In genomic region chr8:11452974-11453373, GRCm38 (mm10) we compare ENCODE assay signal across 12 mouse cellular contexts. TPM values are rescaled to one million over a fixed set of nuclear protein-coding genes. Genes with fewer than 3 reads are reported as not detected.
DNase-seq lines count a peak whose midpoint lies in the region; ATAC-seq and TF ChIP-seq lines count a peak whose summit lies in the region.
"Had no signal": no experiment of that assay in that cellular context is flagged by ENCODE, and none has a peak within 500 bp of the region (broad histone marks: within the 10 kb centered on the region; RNA-seq: fewer than 3 reads in every experiment).

No protein-coding gene starts in this region.

- H3K4me1 ChIP-seq in intestine, embryonic 16.5 days (ENCODE audit: control insufficient read depth, insufficient read depth, low read length) = peaks cover 13% of the 10 kb centered on the region
- H3K4me1 ChIP-seq in intestine, embryonic 15.5 days (replicated peaks) = peaks cover 14% of the 10 kb centered on the region
- H3K4me1 ChIP-seq in hindbrain, postnatal 0 days (ENCODE audit: insufficient read depth, low read length) = peaks cover 4% of the 10 kb centered on the region; the same call in 1 of the 2 replicates
- H3K4me1 ChIP-seq in cerebellum, adult 2 months (ENCODE audit: control insufficient read depth, insufficient read depth, low read length) = peaks cover 3% of the 10 kb centered on the region

- H3K27ac ChIP-seq in intestine, embryonic 16.5 days (ENCODE audit: low read length) = 0 out of 2 replicates have a peak overlapping the region, but pooled peaks have one; percentile 24
- no peak overlapping the region for H3K27ac ChIP-seq in intestine, embryonic 15.5 days
- H3K27ac ChIP-seq in hindbrain, postnatal 0 days = peak overlapping the region; percentile 21
- no peak overlapping the region for H3K27ac ChIP-seq in cerebellum, adult 2 months (ENCODE audit: insufficient read depth, low read length)
- H3K27ac ChIP-seq: left cerebral cortex, adult 2 months had no signal

- H3K9me3 ChIP-seq in intestine, embryonic 16.5 days (ENCODE audit: control insufficient read depth, low read length) = no peaks in the 10 kb centered on the region
- H3K9me3 ChIP-seq in intestine, embryonic 15.5 days = no peaks in the 10 kb centered on the region
- no peaks in the 10 kb centered on the region for H3K9me3 ChIP-seq in hindbrain, postnatal 0 days (ENCODE audit: low read length)

- TF ChIP-seq CTCF in hindbrain, postnatal 0 days (IDR thresholded peaks at IDR 0.05; ENCODE audit: low read depth) = no peak
- TF ChIP-seq CTCF in cerebellum, adult 2 months (IDR thresholded peaks at IDR 0.05; ENCODE audit: borderline replicate concordance, insufficient read depth, low read depth, low read length) = no peak

- no peak for ATAC-seq in intestine, embryonic 16.5 days
- no peak for ATAC-seq in intestine, embryonic 15.5 days
- peak; percentile 54; the same call in 1 of the 2 replicates for ATAC-seq in hindbrain, postnatal 0 days
- no peak for ATAC-seq in megakaryocyte-erythroid progenitor cell, adult 5-6 weeks (replicated peaks; ENCODE audit: low FRiP score, low TSS enrichment, poor library complexity, severe bottlenecking)

- DNase-seq in 416B (ENCODE audit: low read depth) = peak; percentile 84
- DNase-seq in brain, adult 2 months (ENCODE audit: low read depth, low spot score) = peak; percentile 84
- peak; percentile 33 for DNase-seq in hindbrain, postnatal 0 days (ENCODE audit: low spot score)
- no peak for DNase-seq in left cerebral cortex, adult 11 months (ENCODE audit: low spot score)
- DNase-seq in cerebellum, adult 2 months = no peak
- DNase-seq: lung, postnatal 14 days; thymus, adult 2 months had no signal

- no peak overlapping the region for H3K4me3 ChIP-seq in intestine, embryonic 16.5 days (ENCODE audit: low read length)
- no peak overlapping the region for H3K4me3 ChIP-seq in intestine, embryonic 15.5 days (replicated peaks)
- H3K4me3 ChIP-seq in hindbrain, postnatal 0 days (ENCODE audit: low read length) = no peak overlapping the region
- H3K4me3 ChIP-seq in cerebellum, adult 2 months (replicated peaks; ENCODE audit: insufficient read depth, low read depth, low read length) = no peak overlapping the region
- H3K4me3 ChIP-seq: erythroblast, embryonic 14.5 days; left cerebral cortex, adult 2 months had no signal

- H3K9ac ChIP-seq in intestine, embryonic 16.5 days (ENCODE audit: low read depth, low read length) = no peak overlapping the region
- H3K9ac ChIP-seq in intestine, embryonic 15.5 days = no peak overlapping the region
- H3K9ac ChIP-seq in hindbrain, postnatal 0 days (replicated peaks; ENCODE audit: low read length) = no peak overlapping the region

- WGBS in intestine, embryonic 16.5 days = 60% methylated on average over 4 of the region's 4 CpGs
- 66% methylated on average over 4 of the region's 4 CpGs for WGBS in intestine, embryonic 15.5 days
- 24% methylated on average over 4 of the region's 4 CpGs for WGBS in hindbrain, postnatal 0 days
- WGBS in cerebellum, adult 2 months = 30% methylated on average over 4 of the region's 4 CpGs

- H3K4me2 ChIP-seq in intestine, embryonic 16.5 days (ENCODE audit: low read depth, low read length) = no peak overlapping the region
- no peak overlapping the region for H3K4me2 ChIP-seq in intestine, embryonic 15.5 days (replicated peaks)
- no peak overlapping the region for H3K4me2 ChIP-seq in hindbrain, postnatal 0 days (ENCODE audit: low read depth, low read length)

- no peaks in the 10 kb centered on the region for H3K27me3 ChIP-seq in intestine, embryonic 16.5 days (replicated peaks; ENCODE audit: control insufficient read depth, insufficient read depth, low read length)
- no peaks in the 10 kb centered on the region for H3K27me3 ChIP-seq in intestine, embryonic 15.5 days (replicated peaks)
- H3K27me3 ChIP-seq in hindbrain, postnatal 0 days (ENCODE audit: insufficient read depth, low read length) = no peaks in the 10 kb centered on the region
- no peaks in the 10 kb centered on the region for H3K27me3 ChIP-seq in cerebellum, adult 2 months (ENCODE audit: control insufficient read depth, insufficient read depth, low read length)

- no peaks in the 10 kb centered on the region for H3K36me3 ChIP-seq in intestine, embryonic 16.5 days (ENCODE audit: control insufficient read depth, insufficient read depth, low read length)
- no peaks in the 10 kb centered on the region for H3K36me3 ChIP-seq in intestine, embryonic 15.5 days
- H3K36me3 ChIP-seq in hindbrain, postnatal 0 days (ENCODE audit: insufficient read depth, low read length) = no peaks in the 10 kb centered on the region

- no peak for TF ChIP-seq POLR2A in cerebellum, adult 2 months (IDR thresholded peaks at IDR 0.05; ENCODE audit: borderline replicate concordance, insufficient read depth, low read length)

RNA-seq across cellular contexts. Expression of gene Rab20, which starts 25.5 kb away (rescaled TPM):
- polyA plus RNA-seq in intestine, embryonic 16.5 days (2015; fragmentation: Nextera tagmentation; extraction: Ambion mirVana) = 25.5 and 27.6 TPM in 2 replicates
- 14.8 and 16.5 TPM in 2 replicates for polyA plus RNA-seq in intestine, embryonic 15.5 days (2015; fragmentation: Nextera tagmentation; extraction: Ambion mirVana)
- total RNA-seq in hindbrain, postnatal 0 days (2014; rRNA removed) = 0.58 and 4.7 TPM in 2 replicates
- polyA plus RNA-seq in hindbrain, postnatal 0 days (2015; fragmentation: Nextera tagmentation; extraction: Ambion mirVana) = 2.2 and 3.1 TPM in 2 replicates
- 0.35 TPM in 1 of 2 replicates, not detected in the other for total RNA-seq in megakaryocyte-erythroid progenitor cell, adult 5-6 weeks (2014; fragmentation: Nextera tagmentation)
- total RNA-seq in megakaryocyte-erythroid progenitor cell, adult 5-6 weeks (2017) = not detected in 2 replicates
- polyA plus RNA-seq in cerebellum, adult 2 months (2012; rRNA removed) = 0.62 and 1.1 TPM in 2 replicates

RNA-seq across cellular contexts. Expression of gene Naxd, which starts 44.3 kb away (rescaled TPM):
- polyA plus RNA-seq in intestine, embryonic 16.5 days (2015; fragmentation: Nextera tagmentation; extraction: Ambion mirVana) = 96.8 and 105 TPM in 2 replicates
- polyA plus RNA-seq in intestine, embryonic 15.5 days (2015; fragmentation: Nextera tagmentation; extraction: Ambion mirVana) = 94.4 and 101 TPM in 2 replicates
- 86.9 and 115 TPM in 2 replicates for total RNA-seq in hindbrain, postnatal 0 days (2014; rRNA removed)
- polyA plus RNA-seq in hindbrain, postnatal 0 days (2015; fragmentation: Nextera tagmentation; extraction: Ambion mirVana) = 125 and 129 TPM in 2 replicates
- 27.5 and 63.2 TPM in 2 replicates for total RNA-seq in megakaryocyte-erythroid progenitor cell, adult 5-6 weeks (2014; fragmentation: Nextera tagmentation)
- 35.5 and 46.5 TPM in 2 replicates for total RNA-seq in megakaryocyte-erythroid progenitor cell, adult 5-6 weeks (2017)
- 105 and 114 TPM in 2 replicates for polyA plus RNA-seq in cerebellum, adult 2 months (2012; rRNA removed)

Comparison
In these comparisons a context has a peak if more than half of its experiments do, and no peak if none do; other contexts are left out.
1. H3K27ac ChIP-seq: peak in intestine, embryonic 16.5 days (single experiment) and hindbrain, postnatal 0 days (single experiment); none in intestine, embryonic 15.5 days (single experiment) and cerebellum, adult 2 months (single experiment).
2. DNase-seq: peak in 416B (single experiment), brain, adult 2 months (single experiment) and hindbrain, postnatal 0 days (single experiment); none in left cerebral cortex, adult 11 months (single experiment) and cerebellum, adult 2 months (0 of 2).